Mouse (Mus musculus) heart, postnatal 14 days (tissue): ENCODE measurements around the gene Sidt2. TPM values are rescaled to one million over a fixed set of nuclear protein-coding genes. Genes with fewer than 3 reads are reported as not detected.

Experiments used
- DNase-seq, 2 experiments: peaks; one replicate each; pipeline ENCODE4 v3.0.0; 2021 to 2022
- intact Hi-C: fragments of 180-260 bp; cut with DNase I; formaldehyde crosslinking; loops from one replicate; pipeline ENCODE4 v1.15.1; 2025
- long read RNA-seq, 2 experiments: library from polyadenylated mRNA; stranded (forward); transcript quantifications; one replicate each; pipeline ENCODE4 v2.0.0; 2021
- total RNA-seq, 2 experiments: library from RNA; stranded (reverse); gene quantifications; 2 replicates each; pipeline ENCODE4 v1.2.3; 2021

Gene Sidt2
- 10 to 100 TPM; 71.9 to 80.7 TPM for total RNA-seq
- long read RNA-seq, experiment 1, full-length matches to known transcripts, result 2 of 49 reads
- long read RNA-seq, experiment 1, partial matches to known transcripts, result 18 of 49 reads
- long read RNA-seq, experiment 1, other reads (novel, unspliced or antisense), result 29 of 49 reads
- long read RNA-seq, experiment 2, full-length matches to known transcripts, result 4 of 23 reads
- long read RNA-seq, experiment 2, partial matches to known transcripts, result 9 of 23 reads
- long read RNA-seq, experiment 2, other reads (novel, unspliced or antisense), result 10 of 23 reads

DNA sequence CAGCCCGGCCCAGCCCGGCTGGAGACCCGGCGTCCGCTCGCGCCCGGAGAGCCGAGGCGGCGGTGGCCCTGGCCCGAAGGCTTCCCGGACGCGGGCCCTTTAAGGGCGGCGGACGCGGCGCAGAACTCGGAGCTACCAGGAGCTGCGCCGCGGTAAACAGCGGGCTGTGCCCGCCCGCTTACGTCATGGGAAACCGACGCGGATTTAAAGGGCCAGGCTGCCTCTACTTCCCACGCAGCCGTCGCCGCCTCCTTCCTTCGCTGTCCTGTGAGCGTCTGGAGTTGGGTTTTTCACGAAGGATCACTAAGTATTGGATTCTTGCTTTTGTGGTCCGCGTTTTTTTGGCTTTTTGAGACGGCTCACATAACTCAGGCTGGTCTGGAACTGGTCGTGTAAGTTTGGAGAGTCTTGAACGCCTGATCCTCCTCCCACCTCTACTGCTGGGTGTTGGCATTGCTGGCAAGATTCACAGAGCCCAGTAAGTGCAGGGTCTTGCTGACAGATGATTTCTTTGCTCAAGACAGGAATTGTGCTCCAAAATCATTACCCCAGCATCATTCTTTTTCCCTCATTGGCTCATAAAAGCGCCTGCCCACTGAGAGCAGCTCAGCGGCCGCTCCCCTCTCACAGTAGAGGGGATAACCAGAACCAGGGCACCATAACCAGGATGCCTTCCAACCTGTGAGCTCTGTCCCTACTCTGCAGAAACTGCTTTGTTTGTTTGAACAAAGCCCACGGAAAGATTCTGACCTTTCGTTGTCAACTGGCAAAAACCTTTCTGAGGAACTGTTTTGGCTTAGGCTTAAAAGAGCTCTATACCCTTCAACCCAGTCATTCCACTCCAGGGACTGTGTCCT, at the start of gene Sidt2:
Sidt2 (minus strand) TSS at position 152 of the 857 bp plus-strand sequence.
- intact Hi-C loops, result no loop called here
- DNase-seq, result peak; percentile 92 to 93

DNA sequence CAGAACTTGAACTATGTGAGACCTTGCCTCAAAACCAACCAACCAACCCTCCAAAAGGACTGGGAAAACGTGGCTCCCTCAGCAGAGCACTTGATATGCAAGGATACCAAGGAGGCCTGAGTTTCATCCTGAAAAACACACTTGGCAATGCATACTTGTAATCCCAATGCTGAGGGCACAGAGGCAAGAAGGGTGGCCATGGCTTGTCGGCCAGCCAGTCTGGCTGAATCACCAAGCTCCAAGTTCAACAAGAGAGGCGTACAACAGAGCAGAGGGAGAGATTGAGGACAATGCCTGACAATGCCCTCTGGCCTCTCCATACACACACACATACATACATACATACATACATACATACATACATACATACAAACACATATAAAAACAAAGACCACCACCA, 49.5 kb upstream of the Sidt2 start:
- intact Hi-C loops, result loop anchor here (2.0 to 10.0 kb wide), 2 partner anchors 186 to 310 kb away; partner anchors contain the start of gene 4931429L15Rik
- DNase-seq, result no peak

- intact Hi-C loops, result loop anchor here (1.0 to 10.0 kb wide), 4 partner anchors 187 to 311 kb away; partner anchors contain the start of gene 4931429L15Rik
- DNase-seq, result peak; percentile 86 to 95
These were observed 48.7 kb upstream of the Sidt2 start for GRCm38 (mm10) chr9:46003729-46004128.

DNA sequence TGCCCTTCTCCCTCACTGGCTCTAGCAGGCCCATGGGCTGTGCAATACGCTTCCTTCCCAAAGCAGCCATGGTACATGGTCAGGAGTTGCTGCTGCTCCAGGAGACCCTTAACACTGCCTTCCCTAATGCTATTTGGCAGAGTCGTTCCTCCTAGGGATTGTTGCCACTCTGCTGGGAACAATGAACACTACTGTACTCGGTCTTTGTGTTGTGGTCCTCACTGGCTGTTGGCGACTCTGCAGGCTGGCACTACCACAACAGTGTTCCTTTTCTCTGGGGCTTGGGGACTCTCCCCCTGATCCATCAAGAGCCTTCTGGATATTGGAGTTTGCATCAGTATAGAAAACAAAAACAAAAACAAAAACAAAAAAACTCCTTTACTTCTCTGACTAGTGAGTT, 44.0 kb upstream of the Sidt2 start:
- no peak for DNase-seq
- intact Hi-C loops, result no loop called here

- peak; percentile 67 to 73 for DNase-seq
- intact Hi-C loops, result no loop called here
These were observed 30.1 kb upstream of the Sidt2 start for GRCm38 (mm10) chr9:45985229-45985567.

DNA sequence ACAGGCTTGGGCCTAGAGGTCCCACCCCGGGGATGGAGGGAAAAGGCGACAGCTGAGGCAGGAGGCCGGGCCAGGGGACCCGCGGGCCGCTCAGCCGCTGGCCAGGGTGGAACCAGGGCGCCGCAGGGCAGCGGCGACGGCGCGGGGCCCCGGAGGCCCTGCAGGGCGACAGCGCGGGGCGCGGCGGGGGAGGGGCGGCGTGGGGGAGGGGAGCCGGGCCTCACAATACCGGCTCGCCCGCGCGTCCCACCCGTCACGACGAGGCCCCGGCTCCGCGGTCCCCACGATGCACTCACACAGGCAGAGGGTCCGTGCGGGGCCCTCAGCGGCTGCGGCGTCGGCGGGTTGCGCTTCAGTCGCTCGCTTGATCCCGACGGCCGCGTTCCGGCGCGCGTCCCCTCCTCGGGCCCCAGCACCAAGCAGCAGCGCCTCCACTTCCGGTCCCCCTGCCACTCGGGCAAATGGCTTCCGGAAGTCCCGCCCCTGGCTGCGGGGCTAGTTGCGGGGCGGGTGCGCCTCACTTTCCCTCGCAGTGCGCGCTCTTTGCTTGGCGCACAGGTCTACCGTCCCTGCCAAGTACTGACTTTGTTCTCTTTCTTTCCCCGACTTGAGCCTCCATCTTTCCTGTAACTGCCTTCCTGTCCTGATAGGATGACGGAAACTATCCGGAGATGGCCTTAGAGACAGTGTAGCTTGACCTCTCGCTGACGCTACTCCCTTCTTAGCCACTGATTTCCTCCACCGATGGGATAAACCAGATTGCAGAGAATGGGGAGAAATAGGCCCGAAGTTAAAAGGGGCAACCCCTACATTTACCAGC, 29.6 kb upstream of the Sidt2 start:
- DNase-seq, result peak; percentile 92 to 94
- intact Hi-C loops, result no loop called here

GRCm38 (mm10) chr9:45983676-45984408, 28.8 kb upstream of the Sidt2 start:
- intact Hi-C loops, result no loop called here
- peak; percentile 24 to 34 for DNase-seq

DNA sequence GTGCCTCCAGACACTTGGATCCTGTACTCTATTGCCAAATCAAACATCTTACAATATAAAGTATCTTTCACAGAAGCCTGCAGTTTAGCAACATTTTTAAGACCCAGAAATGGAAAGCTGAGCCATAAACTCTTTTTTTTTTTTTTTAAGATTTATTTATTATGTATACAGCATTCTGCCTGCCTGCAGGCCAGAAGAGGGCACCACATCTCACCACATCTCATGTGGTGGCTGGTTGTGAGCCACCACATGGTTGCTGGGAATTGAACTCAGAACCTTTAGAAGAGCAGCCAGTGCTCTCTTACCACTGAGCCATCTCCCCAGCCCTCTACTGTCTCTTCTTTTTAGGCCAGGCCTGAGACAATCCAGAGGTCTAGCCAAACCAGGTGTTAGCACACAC, 26.3 kb upstream of the Sidt2 start:
- intact Hi-C loops, result no loop called here
- DNase-seq, result no peak

- no peak for DNase-seq
- intact Hi-C loops, result no loop called here
These were observed 25.6 kb upstream of the Sidt2 start for GRCm38 (mm10) chr9:45980611-45981010.

DNA sequence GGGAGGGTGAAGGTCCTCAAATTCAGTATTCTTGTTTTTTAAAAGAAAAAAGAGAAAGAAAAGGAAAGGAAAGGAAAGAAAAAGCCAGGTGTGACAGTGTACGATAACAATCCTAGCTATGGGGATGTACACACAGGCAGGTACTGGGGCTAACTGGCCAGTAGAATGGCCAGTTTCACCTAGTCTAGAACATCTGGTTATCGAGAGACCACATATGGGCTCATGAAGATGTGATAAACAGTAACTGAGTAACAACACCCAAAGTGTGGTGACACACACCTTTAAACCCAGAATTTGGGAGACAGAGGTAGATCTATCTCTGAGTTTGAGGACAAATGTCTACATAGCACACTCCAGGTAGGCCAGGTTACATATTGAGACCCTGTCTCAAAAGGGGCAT, 24.7 kb upstream of the Sidt2 start:
- DNase-seq, result no peak
- intact Hi-C loops, result no loop called here

DNA sequence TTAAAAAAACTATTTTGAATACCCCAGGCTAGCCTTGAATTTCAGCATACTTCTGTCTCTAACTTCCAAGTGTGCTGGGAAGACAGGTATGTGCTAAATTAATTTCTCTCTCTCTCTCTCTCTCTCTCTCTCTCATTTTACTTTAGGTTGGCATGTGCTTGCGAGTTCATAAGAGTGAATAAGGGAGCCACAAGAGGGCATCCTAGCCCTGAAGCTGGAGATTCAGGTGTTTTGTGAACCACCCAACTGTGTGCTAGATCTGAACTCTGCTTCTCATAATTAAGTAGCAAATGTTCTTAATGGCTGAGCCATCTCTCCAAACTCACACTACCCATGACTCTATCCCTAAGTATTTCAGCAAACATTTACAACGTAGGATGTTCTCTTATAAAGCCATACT, 21.8 kb upstream of the Sidt2 start:
- intact Hi-C loops, result no loop called here
- no peak for DNase-seq

GRCm38 (mm10) chr9:45963577-45963976, 8.5 kb upstream of the Sidt2 start:
- intact Hi-C loops, result no loop called here
- DNase-seq, result no peak

GRCm38 (mm10) chr9:45961855-45962254, 6.8 kb upstream of the Sidt2 start:
- DNase-seq, result peak in 1 of 2 experiments; percentile 30
- intact Hi-C loops, result no loop called here

DNA sequence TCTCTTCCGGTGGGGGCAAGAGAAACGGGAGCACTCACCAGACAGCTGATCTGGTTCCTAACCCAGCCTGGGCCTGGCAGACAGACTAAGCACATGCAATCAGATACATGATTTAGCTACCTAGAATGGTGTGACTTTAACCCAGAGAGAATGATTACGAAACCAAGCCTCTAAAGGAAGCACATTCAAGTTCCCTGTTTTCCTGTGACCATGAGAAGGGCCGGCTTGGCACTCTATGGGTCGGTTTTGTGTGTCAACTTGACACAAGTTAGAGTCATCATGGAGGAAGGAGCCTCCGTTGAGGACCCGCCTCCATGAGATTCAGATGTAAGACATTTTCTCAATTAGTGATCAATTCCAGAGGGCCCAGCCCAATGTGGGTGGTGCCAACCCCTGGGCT, 4.6 kb upstream of the Sidt2 start:
- DNase-seq, result no peak
- intact Hi-C loops, result no loop called here

DNA sequence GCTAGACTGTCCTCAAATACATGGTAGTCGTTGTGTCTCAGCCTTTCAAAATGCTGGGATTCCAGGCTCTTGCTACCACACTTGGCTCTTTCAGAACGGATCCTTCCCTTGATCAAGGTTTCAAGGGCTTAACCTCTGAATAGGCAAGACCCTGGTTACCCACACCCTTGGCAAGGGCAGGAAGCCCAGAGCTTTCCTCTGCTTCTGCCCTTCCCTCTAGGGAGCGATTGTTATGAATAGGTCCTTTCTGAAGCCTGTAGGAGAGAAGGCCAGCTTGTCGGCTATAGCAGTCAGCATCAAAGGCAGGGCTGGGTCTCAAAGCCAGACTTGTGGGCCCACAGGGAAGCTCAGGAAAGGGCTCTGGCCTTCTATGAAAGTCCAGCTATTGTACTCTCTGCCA, 3.8 kb upstream of the Sidt2 start:
- intact Hi-C loops, result no loop called here
- DNase-seq, result no peak

- intact Hi-C loops, result no loop called here
- DNase-seq, result peak in 1 of 2 experiments; percentile 44
These were observed 3.1 kb upstream of the Sidt2 start for GRCm38 (mm10) chr9:45958023-45958670.

GRCm38 (mm10) chr9:45954294-45955106, 558 bp downstream of the Sidt2 start:
- intact Hi-C loops, result loop anchor here (5.0 kb wide), 1 partner anchor 42 kb away; no protein-coding TSS in a partner anchor
- DNase-seq, result peak; percentile 52 to 60

DNA sequence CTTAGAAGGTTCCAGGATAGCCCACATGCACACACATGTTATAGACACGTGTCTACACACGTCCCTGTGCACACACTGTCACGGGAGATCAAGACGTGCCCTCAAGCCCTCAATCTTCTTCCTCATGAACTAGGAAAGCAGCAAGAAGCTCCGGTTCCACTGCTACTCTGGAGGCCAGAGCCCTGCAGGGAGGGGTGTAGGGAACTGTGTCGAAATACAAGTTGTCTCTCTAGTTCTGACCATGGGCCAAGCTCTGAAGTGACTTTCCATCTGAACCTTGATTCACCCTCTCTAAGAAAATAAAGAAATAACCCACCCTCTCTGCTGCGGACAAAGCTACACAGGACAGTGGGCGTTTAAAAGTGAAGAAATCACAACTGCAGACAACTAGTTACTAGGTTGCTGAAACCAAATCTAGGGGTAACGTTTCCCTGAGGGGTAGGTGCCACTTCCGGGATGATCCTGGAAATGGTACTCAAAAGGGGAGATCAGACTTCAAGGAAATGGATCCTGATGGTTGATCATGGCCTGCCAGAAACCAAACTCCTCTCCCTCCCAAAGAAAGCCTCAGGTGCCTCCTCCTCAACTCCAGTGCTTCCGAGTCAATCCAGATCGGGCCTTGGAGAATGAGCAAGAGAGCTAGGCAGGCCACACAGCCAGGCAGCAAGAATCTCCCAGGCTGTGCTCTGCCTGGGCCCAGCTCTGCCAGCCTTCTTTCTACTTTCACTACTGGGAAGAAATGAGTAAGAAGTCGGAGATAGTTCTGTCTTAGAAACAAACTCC, 1.4 kb downstream of the Sidt2 start:
- intact Hi-C loops, result loop anchor here (5.0 kb wide), 1 partner anchor 41 kb away; no protein-coding TSS in a partner anchor
- no peak for DNase-seq
